Mouse (Mus musculus) CH12F3 (cell line): Measurements from ENCODE around the gene Prl2c2.
"Not testable (repeated sequence)": the region's sequence is repeated elsewhere in the genome, so short reads cannot be mapped to it uniquely, and the experiment has no call there.

ENCODE experiments used
- in situ Hi-C: fragments of 300-500 bp; cut with MboI; formaldehyde crosslinking; loops from 2 replicates; pipeline ENCODE4 v1.14.3; 2020; ENCODE audit warnings: low sequenced_read_pairs

The Prl2c2 gene

DNA sequence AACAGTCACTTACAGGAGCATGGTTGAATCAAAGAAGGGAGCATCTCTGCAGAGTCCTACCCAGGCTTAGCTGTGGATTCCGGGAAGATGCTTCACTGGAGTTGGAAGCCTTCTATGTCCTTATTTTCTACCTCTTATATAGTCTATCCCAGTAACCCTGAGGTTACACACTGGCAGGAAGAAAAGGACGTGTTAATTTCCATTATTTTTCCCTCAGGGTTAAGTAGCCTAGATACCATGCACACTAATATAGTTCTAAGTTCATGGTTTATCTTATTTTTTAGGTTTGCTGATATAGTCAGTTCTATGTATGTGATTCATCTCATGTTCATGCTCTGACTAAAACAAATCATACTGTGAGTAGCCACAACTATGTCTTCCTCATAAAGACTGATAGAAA lies at the start of gene Prl2c2:
Gene Prl2c2 (minus strand): TSS at position 101 of the 400 bp plus-strand sequence.
- in situ Hi-C loops = not testable (repeated sequence)

DNA sequence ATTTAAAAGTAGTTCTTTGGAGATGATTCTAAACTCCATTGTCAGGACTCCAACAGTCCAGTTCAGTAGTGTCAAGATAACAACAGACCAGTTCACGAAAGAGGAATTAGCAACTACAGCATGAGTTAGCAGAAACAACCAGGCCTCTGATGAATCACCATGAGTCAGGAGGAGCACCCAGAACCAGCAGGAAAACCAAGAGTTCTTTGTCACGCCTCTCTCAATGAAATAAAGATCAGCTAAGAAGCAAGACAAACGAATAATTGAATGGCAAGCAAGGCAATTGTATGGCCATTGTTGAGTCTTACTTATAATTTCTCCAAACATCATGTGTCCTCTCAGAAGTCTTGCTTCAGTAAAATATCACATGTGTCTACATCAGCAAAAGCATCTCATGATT lies 20.7 kb upstream of the Prl2c2 start:
- in situ Hi-C loops = not testable (repeated sequence)

DNA sequence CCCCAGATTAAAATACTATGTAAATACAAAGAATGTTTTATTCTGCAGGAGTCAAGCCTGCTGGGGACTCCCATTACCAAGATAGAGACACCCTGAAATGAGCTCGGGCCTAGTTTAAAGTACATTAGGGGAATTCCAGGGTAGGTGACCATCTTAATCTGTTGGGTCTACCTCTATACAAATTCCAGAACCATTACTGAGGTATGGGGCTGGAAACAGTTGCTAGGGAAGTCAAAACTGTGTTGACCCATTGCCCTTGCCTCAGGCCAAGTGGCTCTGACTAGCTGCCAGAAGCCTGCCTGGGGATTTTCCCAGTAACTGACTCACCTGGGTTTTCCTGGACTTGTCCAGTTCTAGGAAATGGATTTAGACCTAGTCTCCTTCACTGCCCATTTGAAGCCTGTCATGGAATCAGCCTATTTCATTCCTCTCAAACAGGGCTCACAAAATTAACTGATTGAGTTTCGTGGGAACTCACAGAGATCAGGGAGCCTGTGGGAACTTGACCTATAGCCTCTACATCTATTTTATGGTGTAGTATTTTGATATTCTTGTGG lies 8.9 kb upstream of the Prl2c2 start:
- in situ Hi-C loops = not testable (repeated sequence)
